Mouse (Mus musculus): ENCODE data around the gene Msx1.

GRCm38 (mm10) chr5:37854233-37854632 is 29.9 kb upstream of the Msx1 start:
- no peak for TF ChIP-seq POLR2A (IDR thresholded peaks at IDR 0.05; ENCODE audit: extremely low read depth, insufficient read depth, low read length)
- no peak for TF ChIP-seq CTCF (IDR thresholded peaks at IDR 0.05; ENCODE audit: extremely low read depth, insufficient read depth, low read length)

All from cortical plate, adult 2 months (tissue).